Mouse (Mus musculus): ENCODE measurements around the gene Rngtt. TPM values are rescaled to one million over a fixed set of nuclear protein-coding genes. Genes with fewer than 3 reads are reported as not detected.

Rngtt gene
- 22.7 and 23.6 TPM in 2 replicates for polyA plus RNA-seq (2016; fragmentation: Nextera tagmentation; extraction: Ambion mirVana)

DNA sequence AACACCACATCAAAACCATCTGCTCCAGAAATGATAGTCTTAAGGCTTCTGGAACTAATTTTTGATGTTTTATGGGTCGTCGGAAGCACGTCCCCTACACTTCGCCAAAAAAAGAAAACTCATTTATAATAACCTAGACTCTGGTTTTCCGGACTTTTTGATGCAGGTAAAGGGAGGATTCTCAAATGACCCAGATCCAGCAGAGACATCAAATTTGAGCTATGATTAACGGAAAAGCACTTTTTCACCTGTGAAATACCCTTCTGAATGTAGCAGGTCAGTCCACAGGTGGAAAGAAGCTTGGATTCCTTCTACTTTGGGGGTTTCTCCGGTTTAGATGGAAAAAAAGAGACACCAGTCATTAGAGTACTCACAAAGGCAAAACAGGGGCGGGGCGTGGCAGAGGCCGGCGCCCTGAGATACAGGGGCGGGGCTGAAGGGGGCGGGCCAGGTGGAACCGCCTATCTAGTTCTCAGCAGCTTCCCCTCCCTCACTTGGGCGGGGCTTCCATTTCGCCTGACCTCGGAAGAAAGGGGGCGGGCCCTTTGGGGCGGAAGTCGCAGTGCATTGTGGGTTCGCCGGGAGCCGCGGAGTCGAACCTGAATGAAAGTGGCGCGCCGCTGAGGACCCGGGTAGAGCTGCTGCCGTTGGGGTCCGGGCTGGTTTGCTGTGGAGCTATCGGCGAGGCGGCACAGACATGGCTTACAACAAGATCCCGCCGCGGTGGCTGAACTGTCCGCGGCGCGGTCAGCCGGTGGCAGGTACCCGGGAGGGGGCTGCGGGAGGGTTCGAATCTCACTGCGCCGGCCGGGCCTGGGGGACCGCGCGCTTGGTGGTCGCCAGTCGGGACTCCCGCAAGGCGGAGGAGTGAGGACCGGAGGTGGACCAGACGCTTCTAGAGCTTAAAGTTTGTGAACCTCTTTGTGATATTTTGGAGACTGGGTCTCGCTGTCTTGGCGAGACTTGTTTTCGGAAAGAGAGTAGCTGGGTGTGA is at the start of gene Rngtt:
Gene Rngtt (plus strand): TSS at position 548 of the 994 bp plus-strand sequence.
- peak within 1 kb of the TSS; percentile 99 for H3K4me3 ChIP-seq
- no peaks in the 10 kb centered on the region for H3K27me3 ChIP-seq (replicated peaks)
- H3K4me1 ChIP-seq: peaks cover 32% of the 10 kb centered on the region
- H3K9ac ChIP-seq: peak within 1 kb of the TSS; percentile 90
- peak within 1 kb of the TSS; percentile 86 for H3K4me2 ChIP-seq
- H3K27ac ChIP-seq: peak within 1 kb of the TSS; percentile 78
- ATAC-seq: peak; percentile 93
- WGBS (ENCODE audit: insufficient replicate concordance): 3% methylated on average over 60 of the region's 60 CpGs
- H3K36me3 ChIP-seq: 0 out of 2 replicates have a peak, but pooled peaks cover 6% of the 10 kb centered on the region
- no peaks in the 10 kb centered on the region for H3K9me3 ChIP-seq (replicated peaks)

GRCm38 (mm10) chr4:33260311-33260710 is 49.8 kb upstream of the Rngtt start:
- Histone ChIP-seq H3K9ac (no peak overlapping the region), H3K9me3 (replicated peaks) (no peaks in the 10 kb centered on the region), H3K4me3 (no peak overlapping the region), H3K4me1 (peaks cover 8% of the 10 kb centered on the region; the same call in 1 of the 2 replicates), H3K27me3 (replicated peaks) (no peaks in the 10 kb centered on the region), H3K36me3 (no peaks in the 10 kb centered on the region), H3K4me2 (no peak overlapping the region), H3K27ac (no peak overlapping the region)
- no peak for ATAC-seq

GRCm38 (mm10) chr4:33261311-33261753 is 48.8 kb upstream of the Rngtt start:
- H3K9ac ChIP-seq: no peak overlapping the region
- peaks cover 8% of the 10 kb centered on the region; the same call in 1 of the 2 replicates for H3K4me1 ChIP-seq
- WGBS (ENCODE audit: insufficient replicate concordance): 31% methylated on average over 7 of the region's 7 CpGs
- H3K4me2 ChIP-seq: no peak overlapping the region
- H3K4me3 ChIP-seq: no peak overlapping the region
- no peaks in the 10 kb centered on the region for H3K9me3 ChIP-seq (replicated peaks)
- peak overlapping the region; percentile 54; the same call in 1 of the 2 replicates for H3K27ac ChIP-seq
- peak; percentile 57 for ATAC-seq
- H3K27me3 ChIP-seq (replicated peaks): no peaks in the 10 kb centered on the region
- no peaks in the 10 kb centered on the region for H3K36me3 ChIP-seq

GRCm38 (mm10) chr4:33262897-33263296 is 47.2 kb upstream of the Rngtt start:
- H3K9ac ChIP-seq: no peak overlapping the region
- H3K27ac ChIP-seq: no peak overlapping the region
- no peak overlapping the region for H3K4me3 ChIP-seq
- 62% methylated on average over 1 of the region's 1 CpGs for WGBS (ENCODE audit: insufficient replicate concordance)
- no peaks in the 10 kb centered on the region for H3K27me3 ChIP-seq (replicated peaks)
- no peaks in the 10 kb centered on the region for H3K9me3 ChIP-seq (replicated peaks)
- H3K4me2 ChIP-seq: no peak overlapping the region
- no peaks in the 10 kb centered on the region for H3K36me3 ChIP-seq
- H3K4me1 ChIP-seq: peaks cover 8% of the 10 kb centered on the region; the same call in 1 of the 2 replicates
- no peak for ATAC-seq

DNA sequence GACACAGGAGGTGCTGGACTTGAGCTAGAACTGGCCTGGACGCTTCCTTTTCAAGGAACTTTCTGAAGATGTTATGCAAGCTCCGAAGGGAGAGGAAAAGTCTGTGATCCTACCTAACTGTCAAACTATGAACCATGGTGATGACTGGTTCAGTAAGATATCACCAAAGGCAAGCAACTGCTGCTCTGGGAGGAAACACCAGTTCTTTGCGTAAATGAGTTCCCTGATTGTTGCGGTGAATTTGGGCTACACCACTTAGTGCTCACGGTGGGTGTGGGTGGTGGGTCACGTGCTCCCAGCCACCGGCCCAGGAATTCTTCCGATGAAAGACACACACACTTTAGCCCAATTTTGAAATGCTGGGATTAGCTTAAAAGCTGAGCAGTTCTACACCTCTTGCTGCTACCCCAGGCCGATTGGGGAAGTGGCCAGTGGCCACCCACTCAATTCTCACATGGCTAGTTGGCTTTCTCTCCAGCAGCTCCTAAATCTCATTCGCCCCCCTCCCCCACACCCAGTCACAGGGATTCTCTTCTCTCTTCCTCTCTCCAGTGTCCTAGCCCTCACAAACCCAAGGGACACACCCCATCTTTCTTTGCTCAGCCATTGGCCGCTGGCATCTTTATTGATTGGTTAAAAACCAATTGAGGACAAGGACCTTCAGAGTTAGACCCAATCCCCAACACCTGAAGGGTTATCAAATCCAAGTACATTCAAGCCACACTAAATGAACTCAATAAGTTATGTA is 45.0 kb upstream of the Rngtt start:
- 52% methylated on average over 11 of the region's 11 CpGs for WGBS (ENCODE audit: insufficient replicate concordance)
- H3K4me1 ChIP-seq: peaks cover 7% of the 10 kb centered on the region; the same call in 1 of the 2 replicates
- no peak overlapping the region for H3K4me3 ChIP-seq
- H3K36me3 ChIP-seq: no peaks in the 10 kb centered on the region
- no peak overlapping the region for H3K27ac ChIP-seq
- no peak overlapping the region for H3K4me2 ChIP-seq
- no peaks in the 10 kb centered on the region for H3K9me3 ChIP-seq (replicated peaks)
- H3K9ac ChIP-seq: no peak overlapping the region
- no peak for ATAC-seq
- no peaks in the 10 kb centered on the region for H3K27me3 ChIP-seq (replicated peaks)

- Histone ChIP-seq H3K4me2 (no peak overlapping the region), H3K4me3 (no peak overlapping the region), H3K4me1 (no peaks in the 10 kb centered on the region), H3K9ac (no peak overlapping the region), H3K27ac (no peak overlapping the region), H3K27me3 (replicated peaks) (no peaks in the 10 kb centered on the region), H3K36me3 (no peaks in the 10 kb centered on the region), H3K9me3 (replicated peaks) (no peaks in the 10 kb centered on the region)
- no peak for ATAC-seq
- WGBS (ENCODE audit: insufficient replicate concordance): 79% methylated on average over 11 of the region's 11 CpGs
Measured at GRCm38 (mm10) chr4:33270386-33271314, 39.5 kb upstream of the Rngtt start.

DNA sequence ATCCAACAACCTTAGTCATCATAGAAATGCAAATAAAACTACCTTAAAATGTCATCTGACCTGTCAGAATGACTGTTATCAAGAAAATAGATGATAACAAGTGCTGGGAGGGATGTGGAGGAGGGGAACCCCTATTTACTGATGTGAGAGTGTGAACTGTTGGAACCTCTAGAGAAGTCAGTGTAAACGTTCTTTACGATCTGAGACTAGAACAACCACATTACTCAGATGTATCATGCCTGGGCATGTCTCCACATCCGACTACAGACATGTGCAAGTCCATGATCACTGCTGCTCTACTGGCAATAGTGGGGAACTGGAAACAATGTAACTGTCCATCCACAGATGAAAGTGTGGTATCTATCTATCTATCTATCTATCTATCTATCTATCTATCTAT is 36.7 kb upstream of the Rngtt start:
- Histone ChIP-seq H3K27ac (no peak overlapping the region), H3K4me1 (no peaks in the 10 kb centered on the region), H3K36me3 (no peaks in the 10 kb centered on the region), H3K4me2 (no peak overlapping the region), H3K4me3 (no peak overlapping the region), H3K9ac (no peak overlapping the region), H3K27me3 (replicated peaks) (no peaks in the 10 kb centered on the region), H3K9me3 (replicated peaks) (no peaks in the 10 kb centered on the region)
- 64% methylated on average over 3 of the region's 3 CpGs for WGBS (ENCODE audit: insufficient replicate concordance)
- ATAC-seq: no peak

- whole genome bisulfite sequencing (ENCODE audit: insufficient replicate concordance): 62% methylated on average over 3 of the region's 3 CpGs
Measured at GRCm38 (mm10) chr4:33281891-33282685, 28.0 kb upstream of the Rngtt start.

GRCm38 (mm10) chr4:33284083-33284880 is 25.8 kb upstream of the Rngtt start:
- H3K4me1 ChIP-seq: no peaks in the 10 kb centered on the region; the same call in 1 of the 2 replicates
- 0 out of 2 replicates have a peak, but pooled peaks cover 5% of the 10 kb centered on the region for H3K27me3 ChIP-seq (replicated peaks)
- ATAC-seq: no peak
- H3K27ac ChIP-seq: no peak overlapping the region
- no peaks in the 10 kb centered on the region for H3K9me3 ChIP-seq (replicated peaks)
- no peak overlapping the region for H3K4me2 ChIP-seq
- H3K9ac ChIP-seq: no peak overlapping the region
- no peak overlapping the region for H3K4me3 ChIP-seq
- WGBS (ENCODE audit: insufficient replicate concordance): 52% methylated on average over 5 of the region's 5 CpGs
- no peaks in the 10 kb centered on the region for H3K36me3 ChIP-seq

More at GRCm38 (mm10) chr4:33281891-33282685, 28.0 kb upstream of the Rngtt start:
- Histone ChIP-seq H3K27me3 (replicated peaks) (0 out of 2 replicates have a peak, but pooled peaks cover 5% of the 10 kb centered on the region), H3K4me3 (no peak overlapping the region), H3K4me1 (no peaks in the 10 kb centered on the region), H3K36me3 (no peaks in the 10 kb centered on the region), H3K9me3 (replicated peaks) (no peaks in the 10 kb centered on the region), H3K9ac (no peak overlapping the region), H3K27ac (no peak overlapping the region), H3K4me2 (no peak overlapping the region)
- no peak for ATAC-seq

DNA sequence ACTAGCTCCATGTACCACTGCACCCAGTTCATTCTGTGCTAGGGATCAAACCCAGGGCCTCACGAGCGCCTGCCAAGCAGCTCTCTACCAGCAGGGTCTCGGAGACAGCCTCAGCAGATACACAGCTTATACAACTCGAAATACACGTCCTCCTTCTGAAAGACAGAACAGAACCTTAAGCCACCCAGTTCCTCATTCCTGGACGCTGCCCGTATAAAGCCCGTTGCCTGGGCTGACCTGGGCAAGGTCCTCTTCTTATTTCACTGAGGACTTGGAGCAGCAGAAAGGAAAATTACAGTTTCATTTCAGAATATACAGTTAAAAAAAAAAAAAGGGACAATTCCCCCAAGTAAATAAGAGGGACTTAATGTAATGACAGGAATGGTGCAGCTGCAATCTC is 24.7 kb upstream of the Rngtt start:
- no peak overlapping the region for H3K4me3 ChIP-seq
- H3K4me2 ChIP-seq: no peak overlapping the region
- ATAC-seq: no peak
- H3K9ac ChIP-seq: no peak overlapping the region
- 0 out of 2 replicates have a peak, but pooled peaks cover 5% of the 10 kb centered on the region for H3K27me3 ChIP-seq (replicated peaks)
- no peak overlapping the region for H3K27ac ChIP-seq
- 52% methylated on average over 8 of the region's 8 CpGs for WGBS (ENCODE audit: insufficient replicate concordance)
- no peaks in the 10 kb centered on the region; the same call in 1 of the 2 replicates for H3K4me1 ChIP-seq
- no peaks in the 10 kb centered on the region for H3K9me3 ChIP-seq (replicated peaks)
- H3K36me3 ChIP-seq: no peaks in the 10 kb centered on the region
